Mouse (Mus musculus) forebrain, embryonic 15.5 days (tissue): ENCODE data around the gene Spata5. TPM values are rescaled to one million over a fixed set of nuclear protein-coding genes. Genes with fewer than 3 reads are reported as not detected.
"Not testable (repeated sequence)": the region's sequence is repeated elsewhere in the genome, so short reads cannot be mapped to it uniquely, and the experiment has no call there.

Source experiments
- ATAC-seq: fragments of 200-750 bp; cut with Nextera tagmentation; replicated peaks from 2 replicates; pipeline ENCODE4 v1.8.0; 2017; ENCODE audit warnings: mild to moderate bottlenecking, moderate TSS enrichment, moderate library complexity
- H3K27ac ChIP-seq: fragments of 300-500 bp; sonication (generic); replicated peaks from 2 replicates; pipeline ENCODE4 v1.5.1; 2015; ENCODE audit warnings: mild to moderate bottlenecking, inconsistent platforms
- H3K27me3 ChIP-seq: fragments of 300-500 bp; sonication (generic); 2 replicates; pipeline ENCODE4 v1.6.1; 2015; ENCODE audit warnings: inconsistent platforms
- H3K36me3 ChIP-seq: fragments of 300-500 bp; sonication (generic); 2 replicates; pipeline ENCODE4 v1.6.1; 2015; ENCODE audit warnings: mild to moderate bottlenecking, inconsistent platforms
- H3K4me1 ChIP-seq: fragments of 300-500 bp; sonication (generic); 2 replicates; pipeline ENCODE4 v1.6.1; 2015; ENCODE audit warnings: inconsistent platforms
- H3K4me2 ChIP-seq: fragments of 300-500 bp; sonication (generic); replicated peaks from 2 replicates; pipeline ENCODE4 v1.6.1; 2015; ENCODE audit warnings: mild to moderate bottlenecking, inconsistent platforms
- H3K4me3 ChIP-seq: fragments of 300-500 bp; sonication (generic); 2 replicates; pipeline ENCODE4 v1.5.1; 2015; ENCODE audit warnings: mild to moderate bottlenecking, inconsistent platforms
- H3K9ac ChIP-seq: fragments of 300-500 bp; sonication (generic); replicated peaks from 2 replicates; pipeline ENCODE4 v1.6.1; 2015; ENCODE audit warnings: mild to moderate bottlenecking, inconsistent platforms
- H3K9me3 ChIP-seq: fragments of 300-500 bp; sonication (generic); 2 replicates; pipeline ENCODE4 v1.6.1; 2016; ENCODE audit warnings: inconsistent platforms
- WGBS: fragments of 180-500 bp; shearing (Covaris S2); methylation state at CpG from one replicate; pipeline ENCODE4 v1.1.7; 2015; ENCODE audit warnings: mixed read lengths; 5-methylcytosine and 5-hydroxymethylcytosine counted together
- polyA plus RNA-seq: library from polyadenylated mRNA; unstranded; fragments of >200 nt; fragmentation: Nextera tagmentation; extraction: Ambion mirVana; gene quantifications from 2 replicates; pipeline ENCODE4 v1.2.1, GENCODE M21; 2015

Gene Spata5
- polyA plus RNA-seq, 1 experiment from 2014 or later: 34.7 TPM

GRCm38 (mm10) chr3:37597200-37597599, 177.5 kb downstream of the Spata5 start:
- Histone ChIP-seq H3K4me3 (no peak overlapping the region), H3K9ac (no peak overlapping the region), H3K27me3 (no peaks in the 10 kb centered on the region), H3K36me3 (no peaks in the 10 kb centered on the region), H3K27ac (no peak overlapping the region), H3K4me1 (no peaks in the 10 kb centered on the region), H3K9me3 (no peaks in the 10 kb centered on the region), H3K4me2 (no peak overlapping the region)
- 89% methylated on average over 5 of the region's 5 CpGs for WGBS
- ATAC-seq: no peak

GRCm38 (mm10) chr3:37599641-37600040, 179.9 kb downstream of the Spata5 start:
- H3K4me2 ChIP-seq, H3K27ac ChIP-seq, H3K27me3 ChIP-seq, ATAC-seq, H3K9ac ChIP-seq, H3K9me3 ChIP-seq, H3K36me3 ChIP-seq, H3K4me3 ChIP-seq, H3K4me1 ChIP-seq: not testable (repeated sequence)
- WGBS: 94% methylated on average over 14 of the region's 14 CpGs

- no peak overlapping the region for H3K4me3 ChIP-seq
- ATAC-seq: no peak
- H3K9me3 ChIP-seq: no peaks in the 10 kb centered on the region
- no peak overlapping the region for H3K27ac ChIP-seq
- H3K4me1 ChIP-seq: peaks cover 9% of the 10 kb centered on the region
- no peaks in the 10 kb centered on the region for H3K27me3 ChIP-seq
- no peak overlapping the region for H3K9ac ChIP-seq
- H3K36me3 ChIP-seq: no peaks in the 10 kb centered on the region
- 97% methylated on average over 9 of the region's 9 CpGs for WGBS
- no peak overlapping the region for H3K4me2 ChIP-seq
These were observed 182.7 kb downstream of the Spata5 start for GRCm38 (mm10) chr3:37602356-37602755.

GRCm38 (mm10) chr3:37602890-37603289, 183.2 kb downstream of the Spata5 start:
- WGBS: 93% methylated on average over 7 of the region's 7 CpGs
- Histone ChIP-seq H3K9me3 (no peaks in the 10 kb centered on the region), H3K4me2 (no peak overlapping the region), H3K4me3 (no peak overlapping the region), H3K9ac (no peak overlapping the region), H3K27ac (no peak overlapping the region), H3K4me1 (peaks cover 9% of the 10 kb centered on the region), H3K27me3 (no peaks in the 10 kb centered on the region), H3K36me3 (no peaks in the 10 kb centered on the region)
- no peak for ATAC-seq

- Histone ChIP-seq H3K4me2 (no peak overlapping the region), H3K4me1 (peaks cover 9% of the 10 kb centered on the region), H3K27ac (no peak overlapping the region), H3K9me3 (no peaks in the 10 kb centered on the region), H3K9ac (no peak overlapping the region), H3K27me3 (no peaks in the 10 kb centered on the region), H3K36me3 (no peaks in the 10 kb centered on the region), H3K4me3 (no peak overlapping the region)
- 70% methylated on average over 3 of the region's 3 CpGs for WGBS
- ATAC-seq: no peak
These were observed 183.8 kb downstream of the Spata5 start for GRCm38 (mm10) chr3:37603541-37603940.

- peaks cover 9% of the 10 kb centered on the region for H3K4me1 ChIP-seq
- WGBS: 43% methylated on average over 13 of the region's 13 CpGs
- H3K4me3 ChIP-seq: no peak overlapping the region
- ATAC-seq: peak; percentile 64
- no peaks in the 10 kb centered on the region for H3K36me3 ChIP-seq
- H3K9ac ChIP-seq: no peak overlapping the region
- H3K27ac ChIP-seq: no peak overlapping the region
- no peaks in the 10 kb centered on the region for H3K9me3 ChIP-seq
- H3K4me2 ChIP-seq: no peak overlapping the region
- no peaks in the 10 kb centered on the region for H3K27me3 ChIP-seq
These were observed 185.5 kb downstream of the Spata5 start for GRCm38 (mm10) chr3:37604976-37605875.

- H3K4me3 ChIP-seq: no peak overlapping the region
- no peak overlapping the region for H3K9ac ChIP-seq
- no peaks in the 10 kb centered on the region for H3K36me3 ChIP-seq
- H3K4me2 ChIP-seq: no peak overlapping the region
- peak; percentile 55; the same call in 1 of the 2 replicates for ATAC-seq
- H3K9me3 ChIP-seq: no peaks in the 10 kb centered on the region
- H3K4me1 ChIP-seq: peaks cover 9% of the 10 kb centered on the region
- 80% methylated on average over 10 of the region's 10 CpGs for WGBS
- H3K27me3 ChIP-seq: no peaks in the 10 kb centered on the region
- H3K27ac ChIP-seq: no peak overlapping the region
These were observed 186.2 kb downstream of the Spata5 start for GRCm38 (mm10) chr3:37605876-37606238.

GRCm38 (mm10) chr3:37608926-37609325, 189.2 kb downstream of the Spata5 start:
- Histone ChIP-seq H3K4me3 (no peak overlapping the region), H3K9ac (no peak overlapping the region), H3K36me3 (no peaks in the 10 kb centered on the region), H3K9me3 (no peaks in the 10 kb centered on the region), H3K27ac (no peak overlapping the region), H3K4me2 (no peak overlapping the region), H3K4me1 (peaks cover 9% of the 10 kb centered on the region), H3K27me3 (no peaks in the 10 kb centered on the region)
- 93% methylated on average over 4 of the region's 4 CpGs for WGBS
- ATAC-seq: no peak

GRCm38 (mm10) chr3:37610670-37611069, 191.0 kb downstream of the Spata5 start:
- no peaks in the 10 kb centered on the region for H3K36me3 ChIP-seq
- H3K27ac ChIP-seq: no peak overlapping the region
- no peaks in the 10 kb centered on the region for H3K9me3 ChIP-seq
- WGBS: 90% methylated on average over 2 of the region's 2 CpGs
- H3K9ac ChIP-seq: no peak overlapping the region
- no peak overlapping the region for H3K4me2 ChIP-seq
- no peak for ATAC-seq
- no peak overlapping the region for H3K4me3 ChIP-seq
- no peaks in the 10 kb centered on the region for H3K4me1 ChIP-seq
- H3K27me3 ChIP-seq: no peaks in the 10 kb centered on the region

GRCm38 (mm10) chr3:37613722-37614121, 194.0 kb downstream of the Spata5 start:
- no peak overlapping the region for H3K27ac ChIP-seq
- no peaks in the 10 kb centered on the region for H3K27me3 ChIP-seq
- ATAC-seq: no peak
- 66% methylated on average over 10 of the region's 10 CpGs for WGBS
- no peaks in the 10 kb centered on the region for H3K36me3 ChIP-seq
- H3K4me1 ChIP-seq: peaks cover 6% of the 10 kb centered on the region; the same call in 1 of the 2 replicates
- no peak overlapping the region for H3K4me3 ChIP-seq
- H3K9ac ChIP-seq: no peak overlapping the region
- no peak overlapping the region for H3K4me2 ChIP-seq
- H3K9me3 ChIP-seq: no peaks in the 10 kb centered on the region

GRCm38 (mm10) chr3:37614878-37615650, 195.4 kb downstream of the Spata5 start:
- ATAC-seq: no peak
- no peak overlapping the region for H3K4me3 ChIP-seq
- 93% methylated on average over 10 of the region's 10 CpGs for WGBS
- H3K4me2 ChIP-seq: no peak overlapping the region
- H3K9me3 ChIP-seq: no peaks in the 10 kb centered on the region
- no peak overlapping the region for H3K27ac ChIP-seq
- peaks cover 6% of the 10 kb centered on the region; the same call in 1 of the 2 replicates for H3K4me1 ChIP-seq
- H3K9ac ChIP-seq: no peak overlapping the region
- H3K36me3 ChIP-seq: no peaks in the 10 kb centered on the region
- no peaks in the 10 kb centered on the region for H3K27me3 ChIP-seq
